In genomic region chr15:97789761-97790505, GRCm38 (mm10) we compare ENCODE assay signal across 8 mouse cellular contexts. TPM values are rescaled to one million over a fixed set of nuclear protein-coding genes. Genes with fewer than 3 reads are reported as not detected.
A peak's percentile ranks its signal among the peaks of the same experiment; 100 is the strongest.
DNase-seq lines count a peak whose midpoint lies in the region; ATAC-seq lines count a peak whose summit lies in the region.

No protein-coding gene starts in this region.

- WGBS in hindbrain, embryonic 10.5 days, result 59% methylated on average over 20 of the region's 20 CpGs
- 54% methylated on average over 20 of the region's 20 CpGs for WGBS in hindbrain, embryonic 16.5 days

- no peak for ATAC-seq in hindbrain, embryonic 16.5 days

- no peak overlapping the region for H3K9ac ChIP-seq in hindbrain, embryonic 16.5 days (ENCODE audit: low read depth, low read length)

- peaks cover 19% of the 10 kb centered on the region for H3K4me1 ChIP-seq in hindbrain, embryonic 10.5 days (replicated peaks)
- peaks cover 27% of the 10 kb centered on the region for H3K4me1 ChIP-seq in hindbrain, embryonic 16.5 days (ENCODE audit: control insufficient read depth, insufficient read depth, low read depth, low read length)

- peaks cover 45% of the 10 kb centered on the region for H3K36me3 ChIP-seq in hindbrain, embryonic 10.5 days
- peaks cover 18% of the 10 kb centered on the region for H3K36me3 ChIP-seq in hindbrain, embryonic 16.5 days (ENCODE audit: control insufficient read depth, insufficient read depth, low read length)

- H3K4me2 ChIP-seq in hindbrain, embryonic 16.5 days (ENCODE audit: low read length), result no peak overlapping the region

- H3K27ac ChIP-seq in hindbrain, embryonic 10.5 days, result no peak overlapping the region
- H3K27ac ChIP-seq in hindbrain, embryonic 16.5 days (ENCODE audit: low read depth, low read length), result no peak overlapping the region

- DNase-seq in hindbrain, embryonic 10.5 days (ENCODE audit: low spot score), result peak; percentile 54
- peak; percentile 79 to 81 for DNase-seq in B cell, adult 2 months
- peak; percentile 60 for DNase-seq in T-cell, adult 2 months (ENCODE audit: low spot score)
- peak; percentile 71 for DNase-seq in embryo, embryonic 10 days (ENCODE audit: low spot score)
- peak; percentile 77 to 82 for DNase-seq in kidney, postnatal 4 days
- DNase-seq in naive thymus-derived CD4-positive, alpha-beta T cell, adult 2 months (ENCODE audit: low read depth), result peak; percentile 82
- DNase-seq in layer of hippocampus, postnatal 14 days (ENCODE audit: low spot score in 2 of 2), result no peak

- peaks cover 6% of the 10 kb centered on the region; the same call in 1 of the 2 replicates for H3K27me3 ChIP-seq in hindbrain, embryonic 10.5 days (ENCODE audit: insufficient read depth, poor library complexity, severe bottlenecking)
- H3K27me3 ChIP-seq in hindbrain, embryonic 16.5 days (replicated peaks; ENCODE audit: control insufficient read depth, insufficient read depth, low read length), result no peaks in the 10 kb centered on the region

- H3K4me3 ChIP-seq in hindbrain, embryonic 10.5 days, result no peak overlapping the region
- H3K4me3 ChIP-seq in hindbrain, embryonic 16.5 days (ENCODE audit: low read length), result no peak overlapping the region

- no peaks in the 10 kb centered on the region for H3K9me3 ChIP-seq in hindbrain, embryonic 10.5 days
- no peaks in the 10 kb centered on the region for H3K9me3 ChIP-seq in hindbrain, embryonic 16.5 days (ENCODE audit: control insufficient read depth, low read length)

RNA-seq across cellular contexts. Expression of gene Slc48a1, which starts 11.6 kb away (rescaled TPM):
- 28.8 and 31.3 TPM in 2 replicates for polyA plus RNA-seq in hindbrain, embryonic 10.5 days (2016; fragmentation: Nextera tagmentation; extraction: Ambion mirVana)
- 118 and 122 TPM in 2 replicates for polyA plus RNA-seq in hindbrain, embryonic 16.5 days (2015; fragmentation: Nextera tagmentation; extraction: Ambion mirVana)
- total RNA-seq in layer of hippocampus, postnatal 14 days (2021), result 100 to 1,000 TPM; 131 to 147 TPM

RNA-seq across cellular contexts. Expression of gene Rapgef3, which starts 22.2 kb away (rescaled TPM):
- 6.2 and 6.7 TPM in 2 replicates for polyA plus RNA-seq in hindbrain, embryonic 10.5 days (2016; fragmentation: Nextera tagmentation; extraction: Ambion mirVana)
- 17.8 and 18.4 TPM in 2 replicates for polyA plus RNA-seq in hindbrain, embryonic 16.5 days (2015; fragmentation: Nextera tagmentation; extraction: Ambion mirVana)
- 10 to 100 TPM; 39.3 to 40.1 TPM for total RNA-seq in layer of hippocampus, postnatal 14 days (2021)

RNA-seq across cellular contexts. Expression of gene Hdac7, which starts 54.4 kb away (rescaled TPM):
- 25.7 and 32.7 TPM in 2 replicates for polyA plus RNA-seq in hindbrain, embryonic 10.5 days (2016; fragmentation: Nextera tagmentation; extraction: Ambion mirVana)
- 25.2 and 27.4 TPM in 2 replicates for polyA plus RNA-seq in hindbrain, embryonic 16.5 days (2015; fragmentation: Nextera tagmentation; extraction: Ambion mirVana)
- total RNA-seq in layer of hippocampus, postnatal 14 days (2021), result 10 to 100 TPM; 24.9 to 25.0 TPM

RNA-seq across cellular contexts. Expression of gene Endou, which starts 58.8 kb away (rescaled TPM):
- polyA plus RNA-seq in hindbrain, embryonic 10.5 days (2016; fragmentation: Nextera tagmentation; extraction: Ambion mirVana), result 0.07 and 0.08 TPM in 2 replicates
- 0.14 and 0.41 TPM in 2 replicates for polyA plus RNA-seq in hindbrain, embryonic 16.5 days (2015; fragmentation: Nextera tagmentation; extraction: Ambion mirVana)
- total RNA-seq in layer of hippocampus, postnatal 14 days (2021), result 1 to 10 TPM in 1 of 2 experiments, under 1 TPM in 1; 0.81 to 1.7 TPM

Comparison
In these comparisons a context has a peak if more than half of its experiments do, and no peak if none do; other contexts are left out.
1. DNase-seq: peak in hindbrain, embryonic 10.5 days (single experiment), B cell, adult 2 months (2 of 2), T-cell, adult 2 months (single experiment), embryo, embryonic 10 days (single experiment), kidney, postnatal 4 days (2 of 2) and naive thymus-derived CD4-positive, alpha-beta T cell, adult 2 months (single experiment); none in layer of hippocampus, postnatal 14 days (0 of 2).